Mouse (Mus musculus) adrenal gland (tissue): ENCODE measurements around the gene Irf2bpl.

Experiments
- intact Hi-C: fragments of 180-260 bp; cut with DNase I; formaldehyde crosslinking; loops from one replicate; pipeline ENCODE4 v1.15.1; 2025

Gene Irf2bpl

DNA sequence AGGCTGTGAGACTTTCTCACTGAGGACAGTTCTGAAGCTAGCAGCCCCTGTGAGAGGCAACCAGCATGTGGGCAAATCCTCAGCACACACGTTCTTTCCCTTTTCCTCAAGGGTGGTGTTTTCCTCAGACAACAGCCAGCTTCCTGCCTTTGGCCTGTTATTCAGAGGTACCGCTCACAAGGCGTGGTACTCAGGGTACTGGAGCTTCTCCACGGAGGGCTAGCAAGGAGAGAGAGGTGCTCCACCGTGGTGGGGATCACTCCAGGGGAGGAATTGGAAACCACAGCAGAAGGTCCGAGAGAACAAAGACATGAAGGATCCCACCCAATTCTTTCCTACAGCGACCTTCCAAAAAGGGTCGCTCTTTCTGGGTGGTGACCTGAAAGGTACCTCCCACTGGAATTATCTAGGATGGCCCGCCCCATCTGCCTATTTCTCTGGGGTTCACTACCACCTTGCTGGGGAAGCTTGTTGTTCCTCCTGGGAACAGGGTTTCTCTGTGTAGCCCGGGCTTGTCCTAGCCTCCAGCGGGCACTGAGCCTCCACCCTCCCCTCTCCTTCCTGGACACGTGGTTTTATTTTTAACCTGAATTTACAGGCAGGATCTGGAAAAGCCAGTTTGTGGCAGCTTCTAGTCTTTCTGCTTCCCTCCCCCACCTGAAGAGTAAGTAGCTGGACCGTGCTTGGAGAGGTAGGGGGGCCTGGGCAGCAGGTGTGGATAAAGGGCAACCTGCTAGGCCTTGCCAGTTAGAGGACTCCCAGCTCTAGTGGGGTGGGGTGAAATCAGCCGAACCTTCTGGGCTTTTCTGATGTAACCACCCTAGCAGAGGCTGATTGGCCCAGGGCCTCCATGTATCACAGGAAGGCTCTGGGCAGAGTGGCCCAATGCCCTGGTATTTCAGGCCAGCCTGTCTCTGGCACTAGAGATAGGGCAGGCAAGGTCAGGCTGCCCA lies 17.1 kb downstream of the Irf2bpl start:
- intact Hi-C loops: no loop called here

DNA sequence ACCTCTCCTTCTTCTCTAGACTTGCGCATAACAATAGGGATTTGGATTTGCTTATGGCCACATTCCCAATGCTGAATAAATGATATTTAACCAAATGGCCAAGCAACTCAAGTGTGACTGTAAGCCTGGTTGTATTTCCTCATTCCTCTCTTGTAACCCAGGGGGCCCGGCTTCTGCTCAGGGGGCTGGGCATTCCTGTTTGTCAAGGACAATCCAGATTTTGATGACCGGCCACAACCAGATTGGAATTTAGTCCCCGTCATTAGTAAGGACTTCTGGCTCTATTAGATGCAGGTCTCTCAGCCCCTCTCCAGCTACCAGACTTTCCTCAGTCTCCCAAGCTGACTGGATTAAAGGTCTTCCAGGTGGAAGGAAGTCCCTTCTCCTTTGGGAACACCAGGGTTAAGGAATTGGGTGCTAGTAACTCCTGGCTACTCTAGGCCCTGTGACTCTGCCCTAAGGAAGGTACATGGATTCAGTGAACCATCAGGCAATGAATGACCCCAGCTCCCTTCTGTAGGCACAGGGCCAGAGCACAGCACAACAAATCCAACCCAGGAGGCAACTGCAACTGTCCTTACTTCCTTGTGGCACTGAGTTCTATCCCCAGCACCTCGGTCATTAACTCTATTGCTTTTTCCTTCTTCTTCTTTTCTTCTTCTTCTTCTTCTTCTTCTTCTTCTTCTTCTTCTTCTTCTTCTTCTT lies 20.1 kb downstream of the Irf2bpl start:
- intact Hi-C loops: no loop called here

DNA sequence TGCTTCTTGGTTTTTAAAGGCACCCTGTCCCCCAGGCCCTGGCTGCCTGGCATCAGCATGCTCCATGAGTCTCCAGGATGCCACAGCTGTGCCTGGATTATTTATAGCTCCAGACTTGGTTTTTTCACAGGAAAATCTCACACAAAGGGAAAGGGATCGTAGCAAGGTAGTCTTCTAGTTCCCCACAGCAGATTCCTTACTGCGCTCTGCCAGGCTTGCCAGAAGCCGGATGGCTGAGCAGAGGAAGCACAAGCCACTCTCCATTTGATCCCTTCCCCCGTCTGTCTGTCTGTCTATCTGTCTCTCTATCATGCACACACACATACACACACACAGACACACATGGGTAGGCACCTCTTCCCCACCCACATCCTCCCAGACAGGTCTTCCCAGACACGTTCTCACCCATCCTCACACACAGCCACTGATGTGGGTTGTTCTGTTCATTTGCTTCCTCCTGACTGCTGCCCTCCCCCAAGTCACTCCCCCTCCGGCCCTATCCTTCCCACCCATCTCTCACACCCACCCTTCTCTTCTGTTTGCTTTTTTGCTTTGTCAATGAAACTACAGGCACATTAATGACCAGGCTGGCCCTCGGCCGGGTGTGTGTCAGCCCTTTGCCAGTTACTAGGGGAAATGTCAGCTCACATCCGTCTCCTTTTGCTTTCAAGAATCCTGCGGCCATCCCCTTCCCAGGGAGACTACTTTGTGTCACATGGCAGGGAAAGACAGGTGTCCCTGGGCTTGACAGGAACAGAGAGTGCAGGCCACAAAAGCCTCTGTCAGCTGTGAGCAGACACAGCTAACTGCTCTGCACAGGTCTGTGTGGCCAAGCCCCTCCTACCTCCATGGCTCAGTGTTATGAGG lies 24.4 kb downstream of the Irf2bpl start:
- intact Hi-C loops: no loop called here

DNA sequence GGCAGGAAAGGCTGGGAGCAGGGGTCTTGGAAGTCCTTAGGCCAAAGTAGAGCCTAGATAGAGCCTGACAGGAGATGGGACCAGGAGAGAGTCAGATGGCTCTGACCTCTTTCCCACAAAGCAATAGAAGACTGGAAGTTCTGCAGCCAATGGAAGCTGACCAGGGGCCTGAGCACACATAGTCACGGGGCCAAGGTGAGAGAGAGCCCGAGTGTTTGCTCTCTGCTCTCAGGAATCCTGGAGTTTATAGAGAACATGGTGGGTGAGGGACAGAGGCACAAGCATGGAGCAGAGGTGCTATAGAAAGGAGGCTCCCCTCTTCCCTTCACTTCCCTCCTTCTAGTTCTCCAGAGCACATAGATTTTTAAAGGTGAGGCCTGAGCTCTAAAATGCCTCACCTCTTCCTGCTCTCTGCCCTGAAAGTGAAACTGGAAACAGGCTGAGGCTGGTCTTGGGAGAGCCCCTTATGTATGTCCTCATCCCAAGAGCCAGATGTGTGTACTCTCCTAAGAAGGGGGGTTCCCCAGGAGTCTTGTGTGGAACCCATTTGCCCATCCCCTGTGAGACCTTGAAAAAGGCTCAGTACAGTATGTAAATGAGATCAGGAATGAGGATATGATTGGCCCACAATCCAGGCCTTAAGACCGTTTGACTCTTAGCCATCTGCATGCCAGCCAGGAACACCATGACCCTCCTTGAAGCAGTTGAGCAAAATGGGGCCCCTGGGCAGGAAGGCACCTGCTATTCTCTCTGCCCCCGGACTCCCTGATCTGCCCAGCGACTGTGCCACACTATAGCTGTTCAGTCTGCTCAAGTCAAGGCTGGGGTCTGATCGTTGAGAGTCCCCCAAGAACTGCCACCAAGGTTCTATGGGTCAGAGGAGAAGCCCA lies 25.4 kb downstream of the Irf2bpl start:
- intact Hi-C loops: no loop called here

DNA sequence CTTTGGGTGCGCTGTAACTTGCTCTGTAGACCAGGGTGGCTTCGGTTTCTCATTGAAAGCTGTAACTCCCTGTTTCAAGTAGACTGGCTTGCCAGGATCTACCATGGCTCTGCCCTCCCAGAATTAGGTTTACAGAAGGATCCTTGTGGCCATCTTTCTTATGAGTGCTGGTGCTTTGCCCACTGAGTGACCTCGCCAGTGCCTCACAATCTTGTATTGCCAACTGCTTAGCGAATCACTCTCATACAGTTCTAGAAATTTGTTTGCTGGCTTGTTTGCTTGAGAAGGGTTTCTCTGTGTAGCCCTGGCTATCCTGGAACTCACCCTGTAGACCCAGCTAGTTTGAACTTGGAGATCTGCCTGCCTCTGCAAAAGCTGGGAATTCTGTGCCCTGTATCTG lies 26.1 kb downstream of the Irf2bpl start:
- intact Hi-C loops: no loop called here

DNA sequence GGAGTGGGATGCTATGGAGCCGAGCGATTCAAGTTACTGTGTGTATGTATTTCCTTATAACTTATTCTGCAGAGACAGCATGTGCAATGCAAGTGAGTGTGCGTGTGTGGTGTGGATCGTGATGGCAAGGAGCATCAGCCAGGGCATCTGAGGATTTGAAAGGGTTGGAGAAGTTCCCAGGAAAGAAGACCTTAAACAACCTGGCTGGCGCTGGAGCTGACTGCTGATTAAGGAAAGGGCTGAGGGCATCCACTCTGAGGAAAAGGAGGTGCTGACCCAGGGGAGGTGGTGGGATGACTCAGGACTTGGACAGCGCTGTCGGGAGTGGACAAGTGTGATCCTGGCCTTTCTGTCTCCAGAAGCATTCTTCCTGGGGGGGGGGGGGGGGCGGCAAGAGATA lies 27.3 kb downstream of the Irf2bpl start:
- intact Hi-C loops: no loop called here

DNA sequence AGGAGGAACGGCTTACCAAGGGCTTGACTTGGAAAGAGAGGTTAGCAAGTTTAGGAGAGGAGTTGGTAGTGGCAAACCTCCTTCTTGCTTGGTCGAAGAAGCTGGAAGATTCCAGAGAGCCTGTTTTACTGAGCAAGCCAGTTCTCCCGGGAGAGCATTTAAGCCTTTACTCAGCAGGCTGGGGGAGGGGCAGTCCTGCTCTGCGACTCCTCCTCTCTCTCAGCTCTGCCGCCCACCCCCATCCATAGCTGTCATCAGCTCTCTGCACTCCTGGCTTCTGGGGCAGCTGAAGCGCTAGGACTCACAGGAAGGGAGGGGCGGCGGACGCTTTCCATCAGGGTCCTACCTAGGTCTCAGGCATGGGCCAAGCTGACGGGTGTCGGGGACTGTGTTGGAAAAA lies 28.9 kb downstream of the Irf2bpl start:
- intact Hi-C loops: no loop called here

DNA sequence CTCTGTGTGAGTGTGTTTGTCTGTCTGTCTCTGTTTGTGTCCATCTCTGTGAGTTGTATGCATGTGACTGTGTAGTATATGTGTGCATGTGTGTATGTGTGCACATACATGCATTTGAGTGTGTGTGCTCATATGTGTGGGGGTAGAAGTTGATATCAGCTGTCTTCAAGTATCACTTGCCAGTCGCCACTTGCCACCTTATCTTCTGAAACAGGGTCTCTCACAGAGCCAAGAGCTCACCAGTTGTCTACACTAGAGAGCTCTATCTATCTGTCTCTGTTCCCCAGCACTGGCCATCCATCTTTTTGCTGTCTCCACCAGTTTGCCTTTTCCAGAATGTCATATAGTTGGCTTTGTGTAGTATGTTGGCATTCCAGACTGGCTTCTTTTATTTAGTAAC lies 31.1 kb downstream of the Irf2bpl start:
- intact Hi-C loops: no loop called here

DNA sequence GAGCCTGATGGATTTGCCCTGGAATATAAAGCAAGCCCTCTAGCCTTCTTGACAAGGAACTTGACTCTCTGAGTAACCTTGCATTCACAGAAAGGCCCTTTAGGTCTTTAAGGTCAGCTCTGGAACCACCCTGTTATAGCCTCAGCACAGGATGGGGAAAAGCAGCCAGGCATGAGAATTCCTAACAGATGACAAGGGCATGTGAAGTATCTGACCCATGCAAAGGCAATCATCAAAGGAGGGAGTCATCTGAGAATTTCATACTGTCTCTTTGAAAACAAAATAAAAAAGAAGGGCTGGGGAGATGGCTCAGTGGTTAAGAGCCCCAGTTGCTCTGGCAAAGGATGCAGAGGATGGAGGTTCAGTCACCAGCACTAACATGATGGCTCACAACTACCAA lies 33.3 kb downstream of the Irf2bpl start:
- intact Hi-C loops: no loop called here

DNA sequence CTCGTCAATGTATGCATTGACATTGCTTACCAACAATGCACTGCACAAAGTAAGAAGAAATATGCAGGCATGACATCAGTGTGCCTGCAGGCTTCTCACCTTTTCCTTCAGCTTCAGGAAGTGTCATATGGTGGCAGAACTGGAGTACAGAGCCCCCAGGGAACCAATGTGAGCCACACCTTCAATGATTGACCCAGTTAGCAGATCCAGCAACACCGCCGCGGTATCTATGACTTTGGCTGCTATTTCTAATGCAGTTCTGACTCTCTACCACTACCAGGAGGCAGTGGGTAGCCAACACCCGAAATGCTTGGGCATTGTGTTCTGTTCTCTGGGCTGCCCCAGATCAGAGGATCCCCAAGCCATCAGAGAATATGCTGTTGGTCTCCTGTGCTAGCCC lies 33.9 kb downstream of the Irf2bpl start:
- intact Hi-C loops: no loop called here

DNA sequence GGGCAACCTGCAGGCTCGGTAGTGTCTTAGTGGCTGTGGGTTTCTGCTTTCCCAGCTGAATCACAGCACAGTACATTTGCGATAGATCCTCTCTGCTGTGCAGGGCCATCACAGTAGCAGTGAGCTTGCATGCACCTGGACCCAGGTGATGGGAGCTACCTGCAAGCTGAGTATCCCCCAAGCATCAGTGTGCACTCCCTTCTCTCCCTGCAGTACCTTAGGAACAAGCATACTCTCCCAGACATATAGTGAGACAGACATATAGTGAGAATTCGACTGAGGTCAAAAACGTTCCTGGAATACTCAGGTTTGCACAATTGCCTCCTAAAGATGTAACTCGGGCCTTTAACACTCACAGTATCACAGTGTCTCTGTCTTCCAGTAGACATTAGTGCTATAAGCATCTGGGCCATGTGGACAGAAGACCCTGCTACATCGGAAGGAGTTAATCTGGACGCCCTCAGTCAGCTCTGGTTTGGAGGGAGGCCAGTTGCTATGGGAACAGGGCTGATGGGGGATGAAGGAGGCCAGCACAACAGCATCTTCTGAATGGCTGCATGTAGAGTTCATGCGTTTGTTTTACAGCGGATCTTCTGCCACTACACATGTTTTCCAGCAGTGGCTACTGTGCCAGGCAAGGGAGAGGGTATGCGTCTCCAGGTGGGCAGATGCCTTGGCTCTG lies 34.5 kb downstream of the Irf2bpl start:
- intact Hi-C loops: no loop called here

DNA sequence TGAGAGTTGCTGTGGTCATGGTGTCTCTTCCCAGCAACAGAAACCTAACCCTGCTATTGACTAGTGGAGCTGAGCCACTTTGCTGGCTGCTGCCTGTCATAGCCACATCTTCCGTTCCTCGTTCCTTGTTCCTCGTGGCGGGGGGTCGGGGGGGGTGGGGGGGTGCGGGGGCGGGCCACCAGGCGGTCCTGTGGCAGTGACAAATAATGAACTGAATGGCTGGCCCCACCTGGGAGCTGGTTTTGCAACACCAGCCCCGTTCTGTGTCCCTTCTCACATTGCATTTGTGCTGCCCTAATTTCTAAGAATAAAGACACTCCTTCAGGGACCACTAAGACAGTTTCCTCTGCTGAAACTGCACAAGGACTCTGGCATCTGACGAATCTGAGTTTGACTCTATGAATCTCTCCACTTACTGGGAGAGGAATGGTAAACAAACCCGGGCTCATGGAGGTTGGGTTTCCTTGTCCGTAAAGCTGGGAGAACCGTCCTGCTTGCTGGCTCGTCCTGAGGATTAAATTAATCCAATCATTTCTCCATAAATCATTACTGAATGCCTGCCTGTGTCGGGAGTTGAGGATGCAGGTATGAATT lies 41.6 kb downstream of the Irf2bpl start:
- intact Hi-C loops: no loop called here

DNA sequence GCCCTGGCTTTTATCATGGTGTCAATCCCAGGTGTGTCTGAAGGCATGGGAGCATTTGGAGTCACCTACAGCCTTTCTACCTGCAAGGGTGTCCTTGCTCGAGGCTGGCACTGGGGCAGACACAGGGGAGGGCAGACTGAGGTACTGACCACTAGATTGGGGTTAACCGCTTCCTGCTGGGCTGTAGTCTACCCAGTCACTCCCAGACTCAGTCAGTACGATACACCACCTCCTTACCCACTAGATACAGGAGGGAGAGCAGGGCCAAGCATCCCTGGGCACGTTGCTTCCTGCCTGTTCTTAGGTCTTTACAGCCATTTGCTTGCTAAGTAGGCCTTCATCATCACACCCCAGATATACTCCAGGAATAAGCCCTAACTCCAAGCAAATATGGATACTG lies 44.1 kb downstream of the Irf2bpl start:
- intact Hi-C loops: no loop called here

DNA sequence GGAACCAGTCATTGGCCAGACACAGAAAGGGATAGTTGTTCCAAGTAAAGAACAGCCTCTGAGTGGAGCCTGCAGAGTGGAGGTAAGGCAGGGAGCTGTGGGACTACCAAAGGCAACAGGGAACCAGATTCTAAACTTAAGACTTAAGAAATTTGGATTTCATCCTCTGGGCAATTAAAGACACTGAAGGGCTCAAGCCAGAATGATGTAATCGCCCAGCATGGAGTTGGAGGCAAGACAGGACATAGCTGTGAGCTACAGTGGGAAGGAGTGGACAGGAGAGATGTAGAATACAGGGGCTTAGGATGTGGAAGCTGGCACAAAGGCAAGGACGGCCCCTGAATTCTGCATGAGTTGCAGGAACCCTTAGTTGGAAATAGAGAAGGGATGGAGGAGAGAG lies 46.4 kb downstream of the Irf2bpl start:
- intact Hi-C loops: no loop called here

DNA sequence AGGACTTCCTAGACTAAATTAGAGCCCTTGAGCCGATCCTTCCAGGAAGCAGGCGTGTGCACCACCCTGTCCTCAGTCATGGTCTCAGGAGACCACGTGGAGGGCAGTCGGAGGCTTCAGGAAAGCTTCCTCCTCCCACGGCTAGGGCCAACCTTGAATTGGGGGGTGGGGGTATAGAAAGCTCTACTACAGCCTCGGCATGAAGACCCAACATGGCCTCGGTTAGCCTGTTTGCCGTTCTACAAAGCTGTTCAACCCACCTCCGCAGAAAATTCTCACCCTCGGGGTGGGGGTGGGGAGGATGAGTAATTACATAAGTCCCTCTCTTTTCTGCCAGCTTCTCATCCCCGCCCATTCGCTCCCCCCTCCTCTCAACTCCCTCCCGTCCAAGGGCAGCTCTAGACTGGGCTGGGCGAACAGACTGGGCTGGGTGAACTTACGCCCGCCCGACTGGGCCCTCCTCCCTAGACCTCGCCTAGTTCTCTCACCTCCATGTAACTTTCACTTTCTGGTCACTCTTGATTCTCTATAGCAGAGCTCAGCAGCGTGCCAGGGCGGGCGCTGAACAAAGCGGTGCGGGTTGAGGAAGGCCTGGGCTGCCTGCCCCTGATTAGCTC lies 48.1 kb downstream of the Irf2bpl start:
- intact Hi-C loops: loop anchor here (2.0 kb wide), 1 partner anchor 48 kb away; the partner anchor contains the start of gene Irf2bpl

DNA sequence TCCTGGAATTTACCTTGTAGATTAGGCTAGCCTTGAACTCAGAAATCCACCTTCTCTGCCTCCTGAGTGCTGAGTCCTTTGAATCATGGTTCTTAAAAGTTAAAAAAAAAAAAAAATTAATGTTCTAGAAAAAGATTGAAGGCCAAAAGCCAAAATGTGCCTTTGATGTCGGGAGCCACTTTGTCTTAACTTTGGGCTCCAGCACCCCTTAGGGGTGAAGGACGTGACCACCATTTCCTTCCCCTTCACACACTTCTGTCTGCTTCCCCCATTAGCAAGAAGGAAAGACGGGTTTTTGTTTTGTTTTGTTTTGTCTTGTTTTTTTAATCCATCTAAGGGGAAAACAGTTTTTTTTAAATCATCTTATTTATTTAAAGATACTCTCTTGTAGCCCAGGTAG lies 48.7 kb downstream of the Irf2bpl start:
- intact Hi-C loops: loop anchor here (2.0 kb wide), 1 partner anchor 49 kb away; the partner anchor contains the start of gene Irf2bpl

DNA sequence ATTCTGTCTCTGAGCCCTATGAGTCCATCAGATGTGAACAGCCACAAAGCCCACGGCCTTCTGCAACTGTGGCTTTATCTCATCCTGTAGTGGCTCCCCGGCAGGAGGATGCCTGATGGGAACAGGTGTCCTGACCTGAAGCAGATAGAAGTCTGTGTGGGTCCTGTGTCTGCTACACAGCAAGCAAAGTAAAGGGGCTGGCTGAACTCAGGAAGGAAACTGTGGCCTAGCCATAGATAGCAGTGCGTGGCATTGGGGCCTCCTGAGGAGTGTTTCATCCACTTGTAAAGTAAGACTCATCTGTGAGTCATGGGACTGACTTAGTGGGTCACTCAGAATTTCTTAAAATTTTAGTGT lies 50.2 kb downstream of the Irf2bpl start:
- intact Hi-C loops: no loop called here

DNA sequence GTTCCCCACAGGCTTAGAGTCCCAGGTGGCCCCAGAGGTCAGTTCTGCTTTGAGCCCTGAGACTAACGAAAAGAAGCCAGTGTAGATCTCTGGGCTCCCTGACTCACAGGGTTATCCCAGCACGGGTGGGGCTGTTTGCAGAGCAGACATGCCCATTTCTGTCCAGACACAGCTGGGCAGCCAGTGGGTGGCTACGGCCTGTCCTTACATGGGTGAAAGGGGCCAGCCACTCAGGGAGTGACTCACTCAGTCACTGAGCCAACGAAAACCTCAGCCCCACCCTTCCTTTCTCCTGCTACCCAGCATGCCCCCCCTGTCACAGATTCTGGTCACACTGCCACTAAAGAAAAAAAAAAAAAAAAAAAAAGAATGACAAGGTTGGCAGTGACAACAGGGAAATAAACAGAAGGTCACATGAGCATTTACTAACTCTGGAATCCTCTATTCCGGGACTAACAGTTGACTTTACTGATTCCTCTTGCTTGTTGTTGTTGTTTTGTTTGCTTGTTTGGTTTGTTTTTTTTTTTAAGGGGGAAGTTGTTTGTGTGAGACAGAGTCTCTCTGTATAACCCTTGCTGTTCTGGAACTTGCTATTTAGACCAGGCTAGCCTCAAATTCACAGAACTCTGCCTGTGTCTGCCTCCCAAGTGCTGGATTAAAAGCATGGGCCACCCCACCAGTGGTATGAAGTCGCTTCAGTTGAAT lies 50.7 kb downstream of the Irf2bpl start:
- intact Hi-C loops: loop anchor here (2.0 kb wide), 1 partner anchor 33 kb away; no protein-coding TSS in a partner anchor
